Mouse (Mus musculus): ENCODE data around the gene Stard13.

The Stard13 gene

GRCm38 (mm10) chr5:151233400-151234031 lies at the start of gene Stard13:
Stard13 (minus strand) TSS chr5:151233836.
- DNase-seq (ENCODE audit: low read depth, low spot score): no peak

GRCm38 (mm10) chr5:151279531-151279930 lies 45.9 kb upstream of the Stard13 start:
- DNase-seq (ENCODE audit: low read depth, low spot score): no peak

DNA sequence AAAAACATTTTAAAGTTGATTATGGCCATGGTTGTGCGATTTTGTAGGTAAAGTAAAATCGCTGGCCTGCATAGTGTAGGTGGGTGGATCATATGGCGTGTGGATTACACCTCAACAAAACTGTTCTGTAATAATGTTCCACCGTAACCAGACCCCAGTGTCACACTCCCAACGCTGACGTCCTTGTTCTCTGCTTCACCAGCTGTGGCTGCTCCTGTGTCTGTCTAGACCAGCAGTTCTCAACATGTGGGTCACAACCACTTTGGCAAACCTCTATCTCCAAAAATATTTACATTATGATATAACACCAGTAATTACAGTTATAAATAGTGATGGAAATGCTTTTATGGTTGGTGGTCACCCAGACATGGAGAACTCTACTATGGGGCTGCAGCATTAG lies 44.3 kb upstream of the Stard13 start:
- no peak for DNase-seq (ENCODE audit: low read depth, low spot score)

GRCm38 (mm10) chr5:151275986-151276385 lies 42.4 kb upstream of the Stard13 start:
- DNase-seq (ENCODE audit: low read depth, low spot score): no peak

DNA sequence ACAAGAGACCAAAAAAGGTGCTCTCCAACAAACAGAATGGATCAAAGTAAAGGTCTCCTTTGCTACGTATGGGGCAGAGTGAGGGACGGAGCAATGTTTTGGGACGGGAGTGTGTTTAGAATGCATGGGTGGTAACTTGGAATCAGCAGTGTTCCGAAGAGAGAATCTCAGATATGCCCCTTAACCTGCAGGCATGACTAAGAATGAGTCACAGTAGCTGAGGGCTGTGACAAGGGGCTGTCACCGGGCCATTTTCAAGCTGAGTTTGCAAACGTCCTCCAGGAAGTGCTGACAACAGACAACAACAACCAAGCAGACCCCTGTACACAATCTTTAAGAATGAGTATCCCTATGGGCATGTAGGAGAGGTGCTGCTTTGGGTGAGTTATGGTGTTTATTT lies 40.6 kb upstream of the Stard13 start:
- DNase-seq (ENCODE audit: low read depth, low spot score): no peak

GRCm38 (mm10) chr5:151270815-151271214 lies 37.2 kb upstream of the Stard13 start:
- no peak for DNase-seq (ENCODE audit: low read depth, low spot score)

DNA sequence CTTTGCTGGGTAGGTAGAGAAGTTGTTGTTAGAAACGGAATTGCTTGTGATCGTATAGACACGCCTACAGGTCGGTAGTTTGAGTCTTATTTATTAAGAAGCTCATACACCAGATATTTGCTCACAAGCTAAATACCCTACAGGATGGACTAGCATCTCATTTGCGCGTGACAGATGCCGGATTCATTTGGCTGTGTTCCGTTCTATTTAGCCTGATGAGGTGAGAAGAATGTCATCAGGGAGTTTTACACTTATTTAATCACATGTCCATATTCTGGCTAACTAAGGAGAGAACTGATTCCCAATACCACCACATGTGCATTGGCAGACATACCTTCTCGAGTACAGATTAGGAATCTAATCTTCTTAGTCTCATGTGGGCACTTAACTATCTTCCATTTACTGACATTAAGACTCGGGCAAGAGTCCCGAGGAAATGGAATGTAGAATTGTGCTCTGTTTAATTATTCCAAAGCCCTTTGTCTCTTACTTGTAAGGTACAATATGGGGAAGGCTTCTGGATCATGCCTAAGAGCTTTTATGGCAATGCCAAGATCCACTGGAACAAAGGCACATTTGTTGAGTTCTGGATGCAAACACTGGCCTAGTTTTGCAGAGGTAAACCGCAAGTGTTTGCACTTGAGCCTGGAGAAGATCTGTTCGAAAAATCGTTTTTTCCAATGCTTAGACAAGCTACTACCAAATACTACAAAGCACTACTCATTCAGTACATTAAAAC lies 33.4 kb upstream of the Stard13 start:
- DNase-seq (ENCODE audit: low read depth, low spot score): no peak

- no peak for DNase-seq (ENCODE audit: low read depth, low spot score)
These were observed 27.9 kb upstream of the Stard13 start for GRCm38 (mm10) chr5:151261558-151261957.

GRCm38 (mm10) chr5:151252213-151252612 lies 18.6 kb upstream of the Stard13 start:
- DNase-seq (ENCODE audit: low read depth, low spot score): no peak

DNA sequence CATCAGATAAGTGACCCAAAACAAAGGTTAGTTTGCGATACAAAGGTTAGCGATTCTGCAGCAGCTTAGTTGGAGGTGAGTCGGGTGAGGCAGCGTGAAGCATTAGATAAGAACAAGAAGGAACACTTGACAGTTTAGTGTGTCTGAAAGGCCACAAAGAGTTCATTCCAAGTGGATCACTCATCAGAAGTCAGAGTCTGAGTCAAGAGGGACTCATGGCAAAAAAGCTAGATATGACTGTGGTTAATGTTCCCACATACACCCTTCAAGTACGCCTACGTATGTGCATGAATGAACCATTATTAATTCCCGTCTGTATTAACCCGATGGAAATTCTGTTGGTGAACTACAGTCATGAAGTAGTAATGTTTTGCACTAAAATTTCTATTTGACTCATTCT lies 18.0 kb upstream of the Stard13 start:
- DNase-seq (ENCODE audit: low read depth, low spot score): no peak

- DNase-seq (ENCODE audit: low read depth, low spot score): no peak
These were observed 15.3 kb upstream of the Stard13 start for GRCm38 (mm10) chr5:151248671-151249620.

DNA sequence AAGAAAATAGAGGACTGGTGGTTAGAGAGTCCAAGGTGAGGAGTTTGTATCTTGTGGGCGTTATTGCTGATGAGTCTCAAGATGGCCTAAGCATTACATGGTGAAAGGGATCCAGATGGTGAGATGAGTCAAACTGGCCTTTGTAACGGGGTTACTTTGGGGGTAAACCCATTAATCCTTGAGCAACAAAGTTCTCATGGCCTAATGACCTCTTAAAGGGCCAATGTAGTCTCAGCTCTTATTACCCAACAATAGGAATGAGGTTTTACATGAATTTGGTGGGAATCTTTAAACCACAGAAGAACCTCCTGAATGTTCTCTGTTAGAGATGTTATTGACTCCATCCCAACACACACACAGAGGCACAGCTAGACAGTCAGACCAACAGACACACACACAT lies 14.4 kb upstream of the Stard13 start:
- no peak for DNase-seq (ENCODE audit: low read depth, low spot score)

GRCm38 (mm10) chr5:151247115-151247875 lies 13.7 kb upstream of the Stard13 start:
- no peak for DNase-seq (ENCODE audit: low read depth, low spot score)

DNA sequence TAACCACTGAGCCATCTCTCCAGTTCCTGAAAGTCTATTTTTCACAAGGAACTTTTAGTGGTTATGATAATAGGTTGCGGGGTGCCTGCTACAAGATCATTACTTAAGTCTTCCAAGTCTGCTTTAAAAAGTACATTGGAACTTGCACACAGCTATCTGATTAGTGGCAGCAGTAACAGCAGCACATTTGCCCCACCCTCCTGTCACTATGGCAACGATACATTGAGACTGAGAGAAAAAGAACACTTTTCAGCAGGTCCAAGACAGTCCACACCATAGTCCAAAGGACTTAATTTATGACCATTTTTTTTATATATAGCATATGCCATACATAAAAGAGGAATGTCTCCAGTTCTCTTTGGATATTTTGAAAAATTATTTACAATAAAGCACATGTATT lies 12.7 kb upstream of the Stard13 start:
- no peak for DNase-seq (ENCODE audit: low read depth, low spot score)

DNA sequence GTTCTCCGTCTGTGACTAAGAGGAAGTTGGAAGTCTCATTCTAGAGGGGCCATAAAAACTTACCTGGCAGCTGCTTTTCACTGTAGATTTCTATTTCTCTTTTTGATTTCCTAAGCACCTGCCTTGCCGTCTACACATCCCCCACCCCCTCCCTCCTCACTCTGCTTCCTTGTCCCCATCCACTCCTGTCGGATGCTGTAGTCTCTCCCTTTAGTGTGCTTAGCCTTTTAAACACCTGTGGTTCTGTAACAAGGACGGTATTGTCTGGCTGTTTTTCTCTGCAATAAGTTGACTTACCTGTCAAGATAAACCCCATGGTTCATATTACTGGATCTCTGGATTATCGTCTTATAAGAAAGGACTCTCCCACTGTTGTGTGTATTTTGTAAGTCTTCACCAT lies 11.9 kb upstream of the Stard13 start:
- DNase-seq (ENCODE audit: low read depth, low spot score): no peak

DNA sequence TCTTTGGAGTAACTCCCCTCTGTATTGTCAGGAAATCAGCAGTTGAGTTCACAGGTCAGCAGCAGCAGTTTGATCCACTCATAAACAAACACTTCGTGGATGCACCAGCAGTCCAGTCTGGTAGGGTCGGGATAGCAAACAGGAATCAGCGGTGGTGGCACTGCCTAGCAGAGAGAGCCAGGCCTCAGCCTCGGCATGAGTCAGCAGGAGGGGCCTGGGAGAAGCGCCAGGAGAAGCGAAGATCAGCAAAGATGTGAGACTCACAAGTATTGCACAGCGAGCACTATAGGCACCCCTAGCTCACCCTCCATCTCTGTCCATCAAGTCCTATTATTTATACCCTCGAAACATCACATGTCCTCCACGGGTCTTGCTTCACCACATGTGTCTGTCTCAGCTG lies 5.1 kb upstream of the Stard13 start:
- DNase-seq (ENCODE audit: low read depth, low spot score): no peak

DNA sequence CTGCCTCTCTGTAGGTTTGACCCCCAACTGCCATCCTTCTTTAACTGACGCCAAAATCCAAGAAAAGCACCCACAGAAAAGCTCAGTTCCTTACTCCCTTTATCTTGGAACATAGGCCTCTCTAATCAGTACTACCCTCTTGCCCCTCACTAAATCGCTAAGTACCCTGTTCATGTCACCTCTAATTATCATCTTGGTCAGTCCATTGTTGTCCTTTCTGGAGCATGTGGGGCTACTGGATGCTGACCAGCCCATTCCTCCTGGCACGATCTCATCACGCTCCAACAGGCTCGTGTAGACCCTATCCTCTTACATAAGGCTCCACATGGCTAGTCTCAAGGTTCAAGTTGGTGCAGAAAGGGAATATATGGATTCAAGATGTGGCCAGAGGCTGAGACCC lies 2.8 kb upstream of the Stard13 start:
- no peak for DNase-seq (ENCODE audit: low read depth, low spot score)

GRCm38 (mm10) chr5:151232576-151233299 lies 898 bp downstream of the Stard13 start:
- DNase-seq (ENCODE audit: low read depth, low spot score): no peak

DNA sequence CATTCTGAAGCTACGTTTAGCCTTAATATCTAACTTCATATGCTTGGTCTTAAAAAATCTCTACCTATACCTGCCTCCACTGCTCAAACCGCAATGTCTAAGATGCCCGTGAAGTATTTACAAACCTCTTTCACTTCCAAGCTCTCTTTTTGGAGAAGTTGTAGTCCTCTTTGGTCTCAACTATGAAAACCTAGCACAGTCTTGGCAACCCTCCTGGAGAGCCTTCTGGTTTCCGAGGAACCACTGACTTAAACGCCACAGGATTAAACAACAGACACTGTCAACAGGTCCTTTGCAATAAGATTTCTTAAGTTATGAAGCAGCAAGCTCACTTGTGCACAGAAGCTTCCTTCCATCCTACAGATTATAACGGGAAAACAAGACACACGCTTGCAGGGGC lies 1.8 kb downstream of the Stard13 start:
- no peak for DNase-seq (ENCODE audit: low read depth, low spot score)

DNA sequence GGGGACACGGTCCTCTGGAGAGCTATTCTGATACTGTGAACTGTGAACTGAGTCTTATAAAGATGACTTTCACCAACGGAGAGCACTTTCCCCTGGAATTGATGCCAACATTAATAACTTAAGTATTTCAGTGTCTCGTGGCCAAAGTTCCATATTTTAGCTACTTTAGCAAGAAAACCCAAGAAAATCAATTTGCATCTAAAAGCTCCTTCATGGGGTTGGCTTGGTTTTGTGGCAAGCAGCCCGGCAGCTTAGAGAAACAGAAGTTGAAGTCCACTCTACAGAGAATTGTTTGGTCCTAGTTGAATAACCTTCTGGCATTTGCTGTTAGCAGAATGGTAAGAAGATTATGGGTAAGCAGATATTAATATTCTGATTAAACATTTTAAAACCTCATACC lies 2.2 kb downstream of the Stard13 start:
- DNase-seq (ENCODE audit: low read depth, low spot score): no peak

DNA sequence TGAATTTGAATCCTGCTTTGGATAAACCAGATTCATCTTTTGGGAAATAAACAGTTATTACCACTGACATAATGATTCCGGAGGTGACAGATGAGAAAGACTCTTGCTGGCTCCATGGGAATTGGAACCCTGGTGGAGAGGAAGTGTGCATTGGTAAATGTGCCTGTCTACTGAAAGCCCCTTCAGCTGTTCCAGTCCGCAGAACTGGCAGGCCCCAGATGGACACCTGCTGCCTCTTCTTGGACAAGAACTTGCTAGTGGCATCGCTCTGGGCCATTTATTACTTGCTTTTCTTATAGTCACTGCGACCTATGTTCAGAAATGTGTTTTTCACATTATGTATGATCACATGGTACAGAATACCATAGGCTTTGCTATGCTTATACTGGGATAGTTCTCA lies 3.2 kb downstream of the Stard13 start:
- DNase-seq (ENCODE audit: low read depth, low spot score): no peak

Data from embryo, embryonic 11.5 days (tissue).